Mouse (Mus musculus): ENCODE data around the gene Cacng2. TPM values are rescaled to one million over a fixed set of nuclear protein-coding genes. Genes with fewer than 3 reads are reported as not detected.

Cacng2 gene
- polyA plus RNA-seq, 1 experiment from 2014 or later, result not detected

DNA sequence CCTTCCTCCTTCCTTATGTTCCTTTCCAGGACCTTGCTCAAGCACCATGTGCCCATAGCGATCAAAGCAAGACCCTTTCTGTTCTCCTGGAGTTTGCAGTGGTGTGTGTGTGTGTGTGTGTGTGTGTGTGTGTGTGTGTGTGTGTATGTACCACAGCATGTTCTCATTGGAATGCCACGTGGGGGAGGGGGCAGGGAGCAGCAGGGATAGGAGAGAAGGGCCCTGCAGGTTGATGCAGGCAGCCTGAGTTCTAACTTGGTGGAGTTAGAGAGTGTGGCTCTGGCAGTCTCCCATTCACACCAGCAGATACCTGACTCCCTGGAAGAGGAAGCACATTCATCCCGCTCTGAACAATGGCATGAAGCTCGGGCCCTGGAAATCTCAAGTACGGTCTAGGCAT lies 41.6 kb downstream of the Cacng2 start:
- no peaks in the 10 kb centered on the region for H3K27me3 ChIP-seq (replicated peaks; ENCODE audit: control insufficient read depth, insufficient read depth, low read length)
- DNase-seq (ENCODE audit: low spot score) (no peak), ATAC-seq (replicated peaks; ENCODE audit: low FRiP score) (no peak)
- H3K9ac ChIP-seq (ENCODE audit: low read depth, low read length), result no peak overlapping the region
- no peaks in the 10 kb centered on the region for H3K36me3 ChIP-seq (ENCODE audit: control insufficient read depth, insufficient read depth, low read length)
- no peak overlapping the region for H3K4me3 ChIP-seq (ENCODE audit: low read depth, low read length)
- H3K27ac ChIP-seq (ENCODE audit: low read depth, low read length), result no peak overlapping the region
- H3K4me1 ChIP-seq (replicated peaks; ENCODE audit: control insufficient read depth, insufficient read depth, low read length), result no peaks in the 10 kb centered on the region
- no peak overlapping the region for H3K4me2 ChIP-seq
- H3K9me3 ChIP-seq (ENCODE audit: control insufficient read depth, low read length), result no peaks in the 10 kb centered on the region
- 65% methylated on average over 5 of the region's 5 CpGs for WGBS

DNA sequence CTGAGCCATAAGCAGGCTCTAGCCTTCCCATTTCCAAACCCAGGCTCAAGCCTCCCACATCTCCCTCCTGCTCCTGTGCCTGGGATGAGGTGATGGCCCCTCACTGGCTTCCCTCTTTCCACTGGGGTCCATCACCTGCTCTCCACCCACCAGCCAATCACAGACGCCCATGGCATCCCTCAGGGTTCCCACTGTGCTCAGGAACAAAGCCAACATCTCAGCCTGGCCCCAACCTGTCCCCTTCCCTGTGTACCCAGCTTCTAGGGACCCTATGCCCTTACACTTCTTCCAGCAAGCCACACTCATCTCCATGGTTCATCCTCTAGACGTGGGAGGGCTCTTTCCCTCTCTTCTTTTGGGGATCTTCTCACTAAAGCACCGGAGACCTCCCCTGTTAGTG lies 43.9 kb downstream of the Cacng2 start:
- no peaks in the 10 kb centered on the region for H3K36me3 ChIP-seq (ENCODE audit: control insufficient read depth, insufficient read depth, low read length)
- H3K27ac ChIP-seq (ENCODE audit: low read depth, low read length), result no peak overlapping the region
- ATAC-seq (replicated peaks; ENCODE audit: low FRiP score) (no peak), DNase-seq (ENCODE audit: low spot score) (no peak)
- H3K4me3 ChIP-seq (ENCODE audit: low read depth, low read length), result no peak overlapping the region
- no peak overlapping the region for H3K4me2 ChIP-seq
- no peaks in the 10 kb centered on the region for H3K27me3 ChIP-seq (replicated peaks; ENCODE audit: control insufficient read depth, insufficient read depth, low read length)
- no peaks in the 10 kb centered on the region for H3K9me3 ChIP-seq (ENCODE audit: control insufficient read depth, low read length)
- 30% methylated on average over 3 of the region's 3 CpGs for WGBS
- H3K9ac ChIP-seq (ENCODE audit: low read depth, low read length), result no peak overlapping the region
- H3K4me1 ChIP-seq (replicated peaks; ENCODE audit: control insufficient read depth, insufficient read depth, low read length), result no peaks in the 10 kb centered on the region

DNA sequence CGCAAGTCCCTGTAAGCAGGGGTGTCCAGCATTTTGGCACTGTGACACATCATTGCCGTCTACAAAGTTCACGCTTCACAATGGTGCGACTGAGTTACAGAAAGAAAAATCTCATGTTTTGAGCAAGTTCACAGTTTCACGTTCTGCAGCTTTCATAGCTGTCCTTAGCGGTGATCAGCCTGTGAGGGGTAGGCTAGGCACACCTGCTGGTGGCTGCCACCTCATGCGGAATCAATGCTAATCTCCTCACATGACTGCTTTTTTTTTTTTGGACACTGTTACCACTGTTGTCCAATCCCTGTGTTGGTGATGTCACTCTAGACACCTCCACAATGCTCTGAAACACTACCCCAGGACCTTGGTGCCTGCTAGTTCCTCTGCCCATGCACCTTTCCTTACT lies 46.7 kb downstream of the Cacng2 start:
- Histone ChIP-seq H3K36me3 (ENCODE audit: control insufficient read depth, insufficient read depth, low read length) (no peaks in the 10 kb centered on the region), H3K4me3 (ENCODE audit: low read depth, low read length) (no peak overlapping the region), H3K27me3 (replicated peaks; ENCODE audit: control insufficient read depth, insufficient read depth, low read length) (no peaks in the 10 kb centered on the region), H3K9ac (ENCODE audit: low read depth, low read length) (no peak overlapping the region), H3K9me3 (ENCODE audit: control insufficient read depth, low read length) (no peaks in the 10 kb centered on the region), H3K4me2 (no peak overlapping the region), H3K27ac (ENCODE audit: low read depth, low read length) (no peak overlapping the region), H3K4me1 (replicated peaks; ENCODE audit: control insufficient read depth, insufficient read depth, low read length) (no peaks in the 10 kb centered on the region)
- DNase-seq (ENCODE audit: low spot score) (no peak), ATAC-seq (replicated peaks; ENCODE audit: low FRiP score) (no peak)
- WGBS, result 87% methylated on average over 7 of the region's 7 CpGs

DNA sequence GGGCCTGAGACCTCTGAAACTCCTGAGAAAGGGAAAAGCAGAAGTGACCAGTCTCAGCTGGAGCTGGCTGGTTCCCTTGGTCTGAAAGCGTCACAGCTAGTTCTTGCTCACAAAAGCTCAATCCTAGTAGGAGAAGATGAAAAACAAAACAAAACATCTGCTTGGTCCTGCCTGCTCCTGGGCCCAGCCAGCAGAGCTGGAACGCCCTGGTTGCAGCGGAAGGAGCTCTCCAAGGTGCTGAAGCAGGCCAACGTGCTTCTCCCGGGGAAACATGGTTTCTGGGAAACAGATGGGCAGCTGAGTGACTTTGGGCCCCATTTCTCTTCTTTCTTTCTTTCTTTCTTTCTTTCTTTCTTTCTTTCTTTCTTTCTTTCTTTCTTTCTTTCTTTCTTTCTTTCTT lies 53.4 kb downstream of the Cacng2 start:
- no peaks in the 10 kb centered on the region for H3K36me3 ChIP-seq (ENCODE audit: control insufficient read depth, insufficient read depth, low read length)
- no peaks in the 10 kb centered on the region for H3K9me3 ChIP-seq (ENCODE audit: control insufficient read depth, low read length)
- H3K4me3 ChIP-seq (ENCODE audit: low read depth, low read length), result no peak overlapping the region
- 5% methylated on average over 5 of the region's 5 CpGs for WGBS
- H3K27me3 ChIP-seq (replicated peaks; ENCODE audit: control insufficient read depth, insufficient read depth, low read length), result no peaks in the 10 kb centered on the region
- DNase-seq (ENCODE audit: low spot score) (peak; percentile 57), ATAC-seq (replicated peaks; ENCODE audit: low FRiP score) (no peak)
- no peak overlapping the region for H3K27ac ChIP-seq (ENCODE audit: low read depth, low read length)
- no peaks in the 10 kb centered on the region for H3K4me1 ChIP-seq (replicated peaks; ENCODE audit: control insufficient read depth, insufficient read depth, low read length)
- H3K4me2 ChIP-seq, result no peak overlapping the region
- H3K9ac ChIP-seq (ENCODE audit: low read depth, low read length), result no peak overlapping the region

DNA sequence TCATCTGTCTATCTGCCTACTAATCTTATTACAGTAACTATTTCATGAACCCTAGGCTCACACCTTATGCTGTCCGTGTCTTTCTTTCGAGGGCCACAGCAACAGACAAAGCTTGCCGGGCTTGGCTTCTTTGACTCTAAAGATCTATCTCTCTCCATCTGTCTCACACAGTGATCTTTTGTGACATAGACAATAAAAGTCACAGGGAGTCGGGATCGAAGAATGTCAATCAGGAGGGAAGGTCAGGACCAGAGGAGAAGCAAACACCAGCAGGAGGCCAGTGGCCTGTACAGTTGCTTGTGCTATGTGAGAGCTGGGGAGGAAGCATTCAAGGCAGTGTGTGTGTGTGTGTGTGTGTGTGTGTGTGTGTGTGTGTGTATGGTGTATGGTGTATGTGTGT lies 54.3 kb downstream of the Cacng2 start:
- no peak overlapping the region for H3K4me2 ChIP-seq
- no peak for ATAC-seq (replicated peaks; ENCODE audit: low FRiP score)
- H3K4me1 ChIP-seq (replicated peaks; ENCODE audit: control insufficient read depth, insufficient read depth, low read length), result no peaks in the 10 kb centered on the region
- no peak overlapping the region for H3K4me3 ChIP-seq (ENCODE audit: low read depth, low read length)
- no peaks in the 10 kb centered on the region for H3K9me3 ChIP-seq (ENCODE audit: control insufficient read depth, low read length)
- 85% methylated on average over 5 of the region's 5 CpGs for WGBS
- H3K9ac ChIP-seq (ENCODE audit: low read depth, low read length), result no peak overlapping the region
- H3K27ac ChIP-seq (ENCODE audit: low read depth, low read length), result no peak overlapping the region
- H3K36me3 ChIP-seq (ENCODE audit: control insufficient read depth, insufficient read depth, low read length), result no peaks in the 10 kb centered on the region
- H3K27me3 ChIP-seq (replicated peaks; ENCODE audit: control insufficient read depth, insufficient read depth, low read length), result no peaks in the 10 kb centered on the region
- DNase-seq (ENCODE audit: low spot score), result no peak

DNA sequence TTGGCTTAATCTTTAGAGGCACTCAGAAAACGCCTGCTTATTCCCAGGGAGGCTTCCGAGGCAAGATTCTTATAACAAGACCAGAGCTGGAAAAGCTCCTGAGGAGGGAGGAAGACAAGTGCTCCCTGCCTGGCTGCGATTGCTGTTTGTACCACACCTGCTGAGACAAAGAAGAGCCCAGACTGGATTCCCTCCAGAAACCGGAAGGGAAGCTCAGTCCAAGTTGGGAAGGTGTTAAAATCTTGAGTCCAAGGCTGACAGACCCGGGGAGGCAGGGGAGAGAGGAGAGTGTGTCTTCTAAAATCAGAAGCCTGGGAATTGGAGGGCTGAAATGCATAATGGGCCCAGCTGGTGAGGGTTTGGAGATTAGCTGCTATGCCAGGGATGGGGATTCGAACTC lies 55.5 kb downstream of the Cacng2 start:
- Histone ChIP-seq H3K9me3 (ENCODE audit: control insufficient read depth, low read length) (no peaks in the 10 kb centered on the region), H3K4me3 (ENCODE audit: low read depth, low read length) (no peak overlapping the region), H3K27ac (ENCODE audit: low read depth, low read length) (no peak overlapping the region), H3K4me1 (replicated peaks; ENCODE audit: control insufficient read depth, insufficient read depth, low read length) (no peaks in the 10 kb centered on the region), H3K27me3 (replicated peaks; ENCODE audit: control insufficient read depth, insufficient read depth, low read length) (no peaks in the 10 kb centered on the region), H3K4me2 (no peak overlapping the region), H3K9ac (ENCODE audit: low read depth, low read length) (no peak overlapping the region), H3K36me3 (ENCODE audit: control insufficient read depth, insufficient read depth, low read length) (no peaks in the 10 kb centered on the region)
- DNase-seq (ENCODE audit: low spot score) (no peak), ATAC-seq (replicated peaks; ENCODE audit: low FRiP score) (no peak)
- WGBS, result 55% methylated on average over 6 of the region's 6 CpGs

DNA sequence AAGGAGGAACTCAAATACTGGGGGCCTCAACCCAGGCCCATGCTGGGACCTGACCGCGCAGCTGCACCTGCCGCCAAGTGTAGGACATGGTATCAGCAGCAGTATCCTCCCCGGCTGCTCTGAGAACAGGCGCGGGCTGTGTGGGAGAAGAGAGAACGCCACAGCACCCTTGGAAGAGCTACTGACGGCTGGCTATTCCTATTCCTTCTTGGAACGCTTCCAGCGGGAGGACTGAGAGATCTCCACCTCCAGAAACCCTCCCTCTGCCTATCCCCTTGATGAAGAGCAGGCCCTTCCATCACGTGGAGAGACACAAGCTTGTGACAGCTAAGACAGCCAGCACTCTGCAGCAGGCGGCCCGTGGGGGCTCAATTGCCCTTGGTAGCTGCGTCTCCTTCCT lies 57.4 kb downstream of the Cacng2 start:
- 65% methylated on average over 14 of the region's 14 CpGs for WGBS
- Histone ChIP-seq H3K27ac (ENCODE audit: low read depth, low read length) (no peak overlapping the region), H3K27me3 (replicated peaks; ENCODE audit: control insufficient read depth, insufficient read depth, low read length) (no peaks in the 10 kb centered on the region), H3K9ac (ENCODE audit: low read depth, low read length) (no peak overlapping the region), H3K4me3 (ENCODE audit: low read depth, low read length) (no peak overlapping the region), H3K36me3 (ENCODE audit: control insufficient read depth, insufficient read depth, low read length) (no peaks in the 10 kb centered on the region), H3K4me2 (no peak overlapping the region), H3K4me1 (replicated peaks; ENCODE audit: control insufficient read depth, insufficient read depth, low read length) (no peaks in the 10 kb centered on the region), H3K9me3 (ENCODE audit: control insufficient read depth, low read length) (no peaks in the 10 kb centered on the region)
- DNase-seq (ENCODE audit: low spot score) (no peak), ATAC-seq (replicated peaks; ENCODE audit: low FRiP score) (no peak)

DNA sequence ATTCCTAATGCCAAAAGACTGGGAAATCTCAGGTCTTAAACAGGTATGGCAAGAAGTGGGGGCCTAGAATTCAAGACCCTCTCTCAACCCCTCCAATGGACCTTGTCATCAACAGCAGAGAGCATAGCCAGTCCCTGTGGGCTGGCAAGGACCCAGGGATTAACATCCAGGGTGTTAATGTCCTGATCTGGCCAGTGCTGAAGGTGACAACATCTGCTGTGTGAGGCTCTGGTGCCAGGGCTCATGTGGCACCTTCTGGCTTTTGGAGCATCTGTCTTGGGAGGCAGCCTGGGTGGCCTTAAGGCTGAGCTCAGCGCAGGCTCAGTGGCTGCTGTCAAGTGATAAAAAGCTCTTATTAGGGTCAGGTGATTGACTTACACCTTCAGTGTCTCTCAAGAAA lies 62.9 kb downstream of the Cacng2 start:
- H3K9me3 ChIP-seq (ENCODE audit: control insufficient read depth, low read length), result no peaks in the 10 kb centered on the region
- H3K4me3 ChIP-seq (ENCODE audit: low read depth, low read length), result no peak overlapping the region
- no peaks in the 10 kb centered on the region for H3K4me1 ChIP-seq (replicated peaks; ENCODE audit: control insufficient read depth, insufficient read depth, low read length)
- no peaks in the 10 kb centered on the region for H3K36me3 ChIP-seq (ENCODE audit: control insufficient read depth, insufficient read depth, low read length)
- H3K4me2 ChIP-seq, result no peak overlapping the region
- no peak overlapping the region for H3K9ac ChIP-seq (ENCODE audit: low read depth, low read length)
- H3K27me3 ChIP-seq (replicated peaks; ENCODE audit: control insufficient read depth, insufficient read depth, low read length), result no peaks in the 10 kb centered on the region
- 87% methylated on average over 1 of the region's 1 CpGs for WGBS
- no peak overlapping the region for H3K27ac ChIP-seq (ENCODE audit: low read depth, low read length)
- ATAC-seq (replicated peaks; ENCODE audit: low FRiP score) (no peak), DNase-seq (ENCODE audit: low spot score) (no peak)

DNA sequence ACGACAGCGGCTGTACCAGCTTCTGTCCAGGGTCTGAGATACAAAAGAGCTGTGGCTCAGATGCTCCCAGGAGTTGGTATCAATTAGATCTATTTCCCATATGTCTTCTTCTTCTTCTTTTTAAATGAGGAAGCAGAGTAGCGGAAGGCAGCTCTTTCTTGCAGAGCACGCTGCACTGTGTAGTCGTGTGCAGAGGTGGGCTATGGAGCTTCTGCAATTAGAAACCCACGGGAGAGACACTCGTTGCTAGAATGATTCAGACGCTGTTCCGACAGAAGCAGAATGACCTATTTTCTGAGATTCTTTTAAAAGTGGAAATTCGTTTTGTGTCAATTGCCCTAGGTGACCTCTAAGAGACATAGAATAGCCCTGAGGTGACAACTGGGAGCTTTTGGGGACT lies 69.1 kb downstream of the Cacng2 start:
- WGBS, result 75% methylated on average over 10 of the region's 10 CpGs
- no peak for ATAC-seq (replicated peaks; ENCODE audit: low FRiP score)
- no peak for DNase-seq (ENCODE audit: low spot score)
- Histone ChIP-seq H3K4me1 (replicated peaks; ENCODE audit: control insufficient read depth, insufficient read depth, low read length) (no peaks in the 10 kb centered on the region), H3K4me3 (ENCODE audit: low read depth, low read length) (no peak overlapping the region), H3K9me3 (ENCODE audit: control insufficient read depth, low read length) (no peaks in the 10 kb centered on the region), H3K36me3 (ENCODE audit: control insufficient read depth, insufficient read depth, low read length) (no peaks in the 10 kb centered on the region), H3K4me2 (no peak overlapping the region), H3K27me3 (replicated peaks; ENCODE audit: control insufficient read depth, insufficient read depth, low read length) (no peaks in the 10 kb centered on the region), H3K9ac (ENCODE audit: low read depth, low read length) (no peak overlapping the region), H3K27ac (ENCODE audit: low read depth, low read length) (no peak overlapping the region)
